Mouse (Mus musculus): ENCODE measurements at regions not wholly inside any gene's neighbourhood (a gene's known extent, or its start where the extent isn't known, plus 50 kb on each side); places are given as distances from the start of the nearest gene placed in this dataset.

GRCm38 (mm10) chr2:10969111-10969689 lies 202.7 kb upstream of the Prkcq start:
- no peak for DNase-seq (ENCODE audit: low spot score)
- Histone ChIP-seq H3K4me3 (ENCODE audit: low read depth, low read length) (no peak overlapping the region), H3K27me3 (replicated peaks; ENCODE audit: insufficient read depth, low read length) (no peaks in the 10 kb centered on the region), H3K36me3 (ENCODE audit: insufficient read depth, low read length) (no peaks in the 10 kb centered on the region), H3K4me1 (ENCODE audit: insufficient read depth, low read depth, low read length) (no peaks in the 10 kb centered on the region), H3K9ac (replicated peaks; ENCODE audit: low read depth) (no peak overlapping the region), H3K27ac (ENCODE audit: low read length) (no peak overlapping the region), H3K4me2 (replicated peaks; ENCODE audit: low read depth, low read length) (no peak overlapping the region), H3K9me3 (ENCODE audit: low read length) (no peaks in the 10 kb centered on the region)
- no peak for TF ChIP-seq CTCF (IDR thresholded peaks at IDR 0.05)
- no peak for TF ChIP-seq EP300 (IDR thresholded peaks at IDR 0.05)
- 84% methylated on average over 10 of the region's 10 CpGs for WGBS
- no peak for ATAC-seq

GRCm38 (mm10) chr2:10972051-10972450 lies 199.9 kb upstream of the Prkcq start:
- H3K9me3 ChIP-seq (ENCODE audit: low read length) = no peaks in the 10 kb centered on the region
- H3K9ac ChIP-seq (replicated peaks; ENCODE audit: low read depth) = no peak overlapping the region
- DNase-seq (ENCODE audit: low spot score) (peak; percentile 38), ATAC-seq (no peak)
- H3K4me3 ChIP-seq (ENCODE audit: low read depth, low read length) = no peak overlapping the region
- no peaks in the 10 kb centered on the region for H3K4me1 ChIP-seq (ENCODE audit: insufficient read depth, low read depth, low read length)
- H3K27ac ChIP-seq (ENCODE audit: low read length) = no peak overlapping the region
- no peaks in the 10 kb centered on the region for H3K36me3 ChIP-seq (ENCODE audit: insufficient read depth, low read length)
- TF ChIP-seq EP300 (IDR thresholded peaks at IDR 0.05) (no peak), CTCF (IDR thresholded peaks at IDR 0.05) (no peak)
- H3K27me3 ChIP-seq (replicated peaks; ENCODE audit: insufficient read depth, low read length) = no peaks in the 10 kb centered on the region
- WGBS = 39% methylated on average over 3 of the region's 3 CpGs
- H3K4me2 ChIP-seq (replicated peaks; ENCODE audit: low read depth, low read length) = no peak overlapping the region

GRCm38 (mm10) chr2:10978772-10979171 lies 193.1 kb upstream of the Prkcq start:
- no peak overlapping the region for H3K27ac ChIP-seq (ENCODE audit: low read length)
- DNase-seq (ENCODE audit: low spot score) (no peak), ATAC-seq (no peak)
- no peak overlapping the region for H3K4me2 ChIP-seq (replicated peaks; ENCODE audit: low read depth, low read length)
- no peaks in the 10 kb centered on the region for H3K27me3 ChIP-seq (replicated peaks; ENCODE audit: insufficient read depth, low read length)
- H3K9ac ChIP-seq (replicated peaks; ENCODE audit: low read depth) = no peak overlapping the region
- H3K4me3 ChIP-seq (ENCODE audit: low read depth, low read length) = no peak overlapping the region
- 87% methylated on average over 5 of the region's 5 CpGs for WGBS
- TF ChIP-seq CTCF (IDR thresholded peaks at IDR 0.05) (no peak), EP300 (IDR thresholded peaks at IDR 0.05) (no peak)
- H3K4me1 ChIP-seq (ENCODE audit: insufficient read depth, low read depth, low read length) = no peaks in the 10 kb centered on the region
- no peaks in the 10 kb centered on the region for H3K9me3 ChIP-seq (ENCODE audit: low read length)
- no peaks in the 10 kb centered on the region for H3K36me3 ChIP-seq (ENCODE audit: insufficient read depth, low read length)

- H3K9ac ChIP-seq (replicated peaks; ENCODE audit: low read depth) = no peak overlapping the region
- H3K9me3 ChIP-seq (ENCODE audit: low read length) = no peaks in the 10 kb centered on the region
- H3K27me3 ChIP-seq (replicated peaks; ENCODE audit: insufficient read depth, low read length) = no peaks in the 10 kb centered on the region
- TF ChIP-seq CTCF (IDR thresholded peaks at IDR 0.05) (no peak), EP300 (IDR thresholded peaks at IDR 0.05) (no peak)
- no peak overlapping the region for H3K27ac ChIP-seq (ENCODE audit: low read length)
- H3K4me2 ChIP-seq (replicated peaks; ENCODE audit: low read depth, low read length) = no peak overlapping the region
- no peaks in the 10 kb centered on the region for H3K4me1 ChIP-seq (ENCODE audit: insufficient read depth, low read depth, low read length)
- ATAC-seq (no peak), DNase-seq (ENCODE audit: low spot score) (no peak)
- no peaks in the 10 kb centered on the region for H3K36me3 ChIP-seq (ENCODE audit: insufficient read depth, low read length)
- WGBS = 57% methylated on average over 7 of the region's 7 CpGs
- no peak overlapping the region for H3K4me3 ChIP-seq (ENCODE audit: low read depth, low read length)
These were observed 185.8 kb upstream of the Prkcq start for GRCm38 (mm10) chr2:10986101-10986500.

- Histone ChIP-seq H3K4me1 (ENCODE audit: insufficient read depth, low read depth, low read length) (no peaks in the 10 kb centered on the region), H3K4me3 (ENCODE audit: low read depth, low read length) (no peak overlapping the region), H3K9me3 (ENCODE audit: low read length) (no peaks in the 10 kb centered on the region), H3K4me2 (replicated peaks; ENCODE audit: low read depth, low read length) (no peak overlapping the region), H3K27me3 (replicated peaks; ENCODE audit: insufficient read depth, low read length) (no peaks in the 10 kb centered on the region), H3K27ac (ENCODE audit: low read length) (no peak overlapping the region), H3K9ac (replicated peaks; ENCODE audit: low read depth) (no peak overlapping the region), H3K36me3 (ENCODE audit: insufficient read depth, low read length) (no peaks in the 10 kb centered on the region)
- no peak for TF ChIP-seq CTCF (IDR thresholded peaks at IDR 0.05)
- no peak for TF ChIP-seq EP300 (IDR thresholded peaks at IDR 0.05)
- DNase-seq (ENCODE audit: low spot score) (no peak), ATAC-seq (no peak)
- 87% methylated on average over 7 of the region's 7 CpGs for WGBS
These were observed 181.7 kb upstream of the Prkcq start for GRCm38 (mm10) chr2:10990043-10990728.

DNA sequence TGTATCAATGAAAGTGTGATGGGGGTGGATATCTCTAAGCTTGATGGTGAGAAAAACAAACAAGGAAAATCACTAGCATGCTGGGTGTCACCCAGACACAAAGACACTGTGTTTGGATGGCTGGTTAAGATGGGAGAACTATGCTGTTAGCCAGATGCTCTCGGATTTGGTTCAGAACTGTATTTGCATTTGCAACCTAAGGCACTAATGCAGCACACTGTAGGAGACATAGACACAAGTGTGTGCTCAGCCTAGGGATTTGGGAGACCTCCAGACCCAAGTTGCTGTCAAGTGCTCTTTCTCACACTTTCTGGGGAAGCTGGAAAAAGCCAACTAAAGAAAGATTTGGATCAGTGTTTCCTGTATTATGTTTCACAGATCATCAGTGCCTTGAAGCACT lies 173.1 kb upstream of the Prkcq start:
- no peak for ATAC-seq
- 12% methylated on average over 1 of the region's 1 CpGs for WGBS
- H3K27ac ChIP-seq (ENCODE audit: low read length) = no peak overlapping the region

More for the DNA sequence above, 173.1 kb upstream of the Prkcq start:
- TF ChIP-seq EP300 (IDR thresholded peaks at IDR 0.05) = no peak
- no peak for TF ChIP-seq CTCF (IDR thresholded peaks at IDR 0.05)
- H3K4me3 ChIP-seq (ENCODE audit: low read depth, low read length) = no peak overlapping the region
- no peak overlapping the region for H3K9ac ChIP-seq (replicated peaks; ENCODE audit: low read depth)
- DNase-seq (ENCODE audit: low spot score) = no peak
- no peaks in the 10 kb centered on the region for H3K9me3 ChIP-seq (ENCODE audit: low read length)
- no peaks in the 10 kb centered on the region for H3K4me1 ChIP-seq (ENCODE audit: insufficient read depth, low read depth, low read length)
- no peak overlapping the region for H3K4me2 ChIP-seq (replicated peaks; ENCODE audit: low read depth, low read length)
- H3K36me3 ChIP-seq (ENCODE audit: insufficient read depth, low read length) = no peaks in the 10 kb centered on the region
- H3K27me3 ChIP-seq (replicated peaks; ENCODE audit: insufficient read depth, low read length) = no peaks in the 10 kb centered on the region
